Mouse (Mus musculus): Measurements from ENCODE around the gene Zdhhc14. TPM values are rescaled to one million over a fixed set of nuclear protein-coding genes. Genes with fewer than 3 reads are reported as not detected.
A peak's percentile ranks its signal among the peaks of the same experiment; 100 is the strongest.

Gene Zdhhc14
- polyA plus RNA-seq, 1 experiment from 2014 or later = 5.0 TPM

- 72% methylated on average over 5 of the region's 5 CpGs for WGBS
- no peaks in the 10 kb centered on the region; the same call in 1 of the 2 replicates for H3K4me1 ChIP-seq (ENCODE audit: control insufficient read depth, insufficient read depth, low read depth, low read length)
Measured at GRCm38 (mm10) chr17:5795369-5795768, 303.0 kb downstream of the Zdhhc14 start.

GRCm38 (mm10) chr17:5795878-5796277 is 303.5 kb downstream of the Zdhhc14 start:
- 1% methylated on average over 5 of the region's 5 CpGs for WGBS

More at GRCm38 (mm10) chr17:5795369-5795768, 303.0 kb downstream of the Zdhhc14 start:
- no peaks in the 10 kb centered on the region for H3K9me3 ChIP-seq (ENCODE audit: control insufficient read depth, low read length)
- H3K9ac ChIP-seq (ENCODE audit: low read depth, low read length) = no peak overlapping the region
- H3K27ac ChIP-seq (ENCODE audit: low read depth, low read length) = no peak overlapping the region
- no peaks in the 10 kb centered on the region for H3K27me3 ChIP-seq (replicated peaks; ENCODE audit: control insufficient read depth, insufficient read depth, low read length)
- no peak overlapping the region for H3K4me2 ChIP-seq (ENCODE audit: low read length)
- no peak overlapping the region for H3K4me3 ChIP-seq (ENCODE audit: low read length)
- no peaks in the 10 kb centered on the region for H3K36me3 ChIP-seq (ENCODE audit: control insufficient read depth, insufficient read depth, low read length)
- ATAC-seq = no peak

GRCm38 (mm10) chr17:5797124-5797760 is 304.9 kb downstream of the Zdhhc14 start:
- Histone ChIP-seq H3K9me3 (ENCODE audit: control insufficient read depth, low read length) (no peaks in the 10 kb centered on the region), H3K9ac (ENCODE audit: low read depth, low read length) (no peak overlapping the region), H3K4me1 (ENCODE audit: control insufficient read depth, insufficient read depth, low read depth, low read length) (no peaks in the 10 kb centered on the region; the same call in 1 of the 2 replicates), H3K27ac (ENCODE audit: low read depth, low read length) (no peak overlapping the region), H3K4me2 (ENCODE audit: low read length) (no peak overlapping the region), H3K36me3 (ENCODE audit: control insufficient read depth, insufficient read depth, low read length) (no peaks in the 10 kb centered on the region), H3K27me3 (replicated peaks; ENCODE audit: control insufficient read depth, insufficient read depth, low read length) (no peaks in the 10 kb centered on the region), H3K4me3 (ENCODE audit: low read length) (no peak overlapping the region)
- no peak for ATAC-seq
- WGBS = 56% methylated on average over 5 of the region's 5 CpGs

More at GRCm38 (mm10) chr17:5795878-5796277, 303.5 kb downstream of the Zdhhc14 start:
- peak; percentile 68; the same call in 1 of the 2 replicates for ATAC-seq
- Histone ChIP-seq H3K9me3 (ENCODE audit: control insufficient read depth, low read length) (no peaks in the 10 kb centered on the region), H3K4me1 (ENCODE audit: control insufficient read depth, insufficient read depth, low read depth, low read length) (no peaks in the 10 kb centered on the region; the same call in 1 of the 2 replicates), H3K4me3 (ENCODE audit: low read length) (no peak overlapping the region), H3K36me3 (ENCODE audit: control insufficient read depth, insufficient read depth, low read length) (no peaks in the 10 kb centered on the region), H3K9ac (ENCODE audit: low read depth, low read length) (no peak overlapping the region), H3K27me3 (replicated peaks; ENCODE audit: control insufficient read depth, insufficient read depth, low read length) (no peaks in the 10 kb centered on the region), H3K27ac (ENCODE audit: low read depth, low read length) (no peak overlapping the region), H3K4me2 (ENCODE audit: low read length) (no peak overlapping the region)

- H3K27me3 ChIP-seq (replicated peaks; ENCODE audit: control insufficient read depth, insufficient read depth, low read length) = no peaks in the 10 kb centered on the region
- no peak overlapping the region for H3K4me3 ChIP-seq (ENCODE audit: low read length)
- no peak overlapping the region for H3K4me2 ChIP-seq (ENCODE audit: low read length)
- H3K9ac ChIP-seq (ENCODE audit: low read depth, low read length) = no peak overlapping the region
- H3K4me1 ChIP-seq (ENCODE audit: control insufficient read depth, insufficient read depth, low read depth, low read length) = no peaks in the 10 kb centered on the region; the same call in 1 of the 2 replicates
- no peak for ATAC-seq
- H3K27ac ChIP-seq (ENCODE audit: low read depth, low read length) = no peak overlapping the region
- WGBS = 68% methylated on average over 13 of the region's 13 CpGs
- H3K36me3 ChIP-seq (ENCODE audit: control insufficient read depth, insufficient read depth, low read length) = no peaks in the 10 kb centered on the region
- H3K9me3 ChIP-seq (ENCODE audit: control insufficient read depth, low read length) = no peaks in the 10 kb centered on the region
Measured at GRCm38 (mm10) chr17:5798221-5798801, 306.0 kb downstream of the Zdhhc14 start.

- 73% methylated on average over 5 of the region's 5 CpGs for WGBS
- Histone ChIP-seq H3K27me3 (replicated peaks; ENCODE audit: control insufficient read depth, insufficient read depth, low read length) (no peaks in the 10 kb centered on the region), H3K9me3 (ENCODE audit: control insufficient read depth, low read length) (no peaks in the 10 kb centered on the region), H3K36me3 (ENCODE audit: control insufficient read depth, insufficient read depth, low read length) (no peaks in the 10 kb centered on the region), H3K4me2 (ENCODE audit: low read length) (no peak overlapping the region), H3K4me1 (ENCODE audit: control insufficient read depth, insufficient read depth, low read depth, low read length) (no peaks in the 10 kb centered on the region; the same call in 1 of the 2 replicates), H3K27ac (ENCODE audit: low read depth, low read length) (no peak overlapping the region), H3K9ac (ENCODE audit: low read depth, low read length) (no peak overlapping the region), H3K4me3 (ENCODE audit: low read length) (no peak overlapping the region)
- ATAC-seq = no peak
Measured at GRCm38 (mm10) chr17:5798900-5799299, 306.5 kb downstream of the Zdhhc14 start.

- H3K27ac ChIP-seq (ENCODE audit: low read depth, low read length) = no peak overlapping the region
- no peaks in the 10 kb centered on the region; the same call in 1 of the 2 replicates for H3K4me1 ChIP-seq (ENCODE audit: control insufficient read depth, insufficient read depth, low read depth, low read length)
- WGBS = 86% methylated on average over 17 of the region's 17 CpGs
- H3K4me3 ChIP-seq (ENCODE audit: low read length) = no peak overlapping the region
- no peak overlapping the region for H3K4me2 ChIP-seq (ENCODE audit: low read length)
- no peak for ATAC-seq
- no peaks in the 10 kb centered on the region for H3K36me3 ChIP-seq (ENCODE audit: control insufficient read depth, insufficient read depth, low read length)
- no peak overlapping the region for H3K9ac ChIP-seq (ENCODE audit: low read depth, low read length)
- no peaks in the 10 kb centered on the region for H3K27me3 ChIP-seq (replicated peaks; ENCODE audit: control insufficient read depth, insufficient read depth, low read length)
- no peaks in the 10 kb centered on the region for H3K9me3 ChIP-seq (ENCODE audit: control insufficient read depth, low read length)
Measured at GRCm38 (mm10) chr17:5799396-5800021, 307.2 kb downstream of the Zdhhc14 start.

- no peak for ATAC-seq
- no peak overlapping the region for H3K4me2 ChIP-seq (ENCODE audit: low read length)
- H3K4me1 ChIP-seq (ENCODE audit: control insufficient read depth, insufficient read depth, low read depth, low read length) = no peaks in the 10 kb centered on the region; the same call in 1 of the 2 replicates
- 89% methylated on average over 2 of the region's 2 CpGs for WGBS
- no peaks in the 10 kb centered on the region for H3K36me3 ChIP-seq (ENCODE audit: control insufficient read depth, insufficient read depth, low read length)
- no peak overlapping the region for H3K4me3 ChIP-seq (ENCODE audit: low read length)
- no peaks in the 10 kb centered on the region for H3K27me3 ChIP-seq (replicated peaks; ENCODE audit: control insufficient read depth, insufficient read depth, low read length)
- no peak overlapping the region for H3K27ac ChIP-seq (ENCODE audit: low read depth, low read length)
- no peaks in the 10 kb centered on the region for H3K9me3 ChIP-seq (ENCODE audit: control insufficient read depth, low read length)
- H3K9ac ChIP-seq (ENCODE audit: low read depth, low read length) = no peak overlapping the region
Measured at GRCm38 (mm10) chr17:5800254-5800653, 307.9 kb downstream of the Zdhhc14 start.

- WGBS = 77% methylated on average over 7 of the region's 7 CpGs
- H3K4me2 ChIP-seq (ENCODE audit: low read length) = no peak overlapping the region
- no peaks in the 10 kb centered on the region; the same call in 1 of the 2 replicates for H3K4me1 ChIP-seq (ENCODE audit: control insufficient read depth, insufficient read depth, low read depth, low read length)
- H3K9me3 ChIP-seq (ENCODE audit: control insufficient read depth, low read length) = no peaks in the 10 kb centered on the region
- no peak overlapping the region for H3K27ac ChIP-seq (ENCODE audit: low read depth, low read length)
- no peak for ATAC-seq
- no peaks in the 10 kb centered on the region for H3K27me3 ChIP-seq (replicated peaks; ENCODE audit: control insufficient read depth, insufficient read depth, low read length)
- no peak overlapping the region for H3K4me3 ChIP-seq (ENCODE audit: low read length)
- no peaks in the 10 kb centered on the region for H3K36me3 ChIP-seq (ENCODE audit: control insufficient read depth, insufficient read depth, low read length)
- H3K9ac ChIP-seq (ENCODE audit: low read depth, low read length) = no peak overlapping the region
Measured at GRCm38 (mm10) chr17:5800824-5801560, 308.6 kb downstream of the Zdhhc14 start.

Measured in hindbrain, embryonic 16.5 days (tissue).